Mouse (Mus musculus) E14TG2a.4 (cell line): ENCODE data around the gene Hs2st1.

Experiments used
- CTCF ChIP-seq: conservative IDR thresholded peaks from 2 replicates; pipeline ENCODE4 v1.5.1; 2014; ENCODE audit warnings: low read length
- POU5F1 ChIP-seq: IDR thresholded peaks from 2 replicates; pipeline ENCODE4 v1.6.1; 2014; ENCODE audit warnings: low read length, borderline replicate concordance

DNA sequence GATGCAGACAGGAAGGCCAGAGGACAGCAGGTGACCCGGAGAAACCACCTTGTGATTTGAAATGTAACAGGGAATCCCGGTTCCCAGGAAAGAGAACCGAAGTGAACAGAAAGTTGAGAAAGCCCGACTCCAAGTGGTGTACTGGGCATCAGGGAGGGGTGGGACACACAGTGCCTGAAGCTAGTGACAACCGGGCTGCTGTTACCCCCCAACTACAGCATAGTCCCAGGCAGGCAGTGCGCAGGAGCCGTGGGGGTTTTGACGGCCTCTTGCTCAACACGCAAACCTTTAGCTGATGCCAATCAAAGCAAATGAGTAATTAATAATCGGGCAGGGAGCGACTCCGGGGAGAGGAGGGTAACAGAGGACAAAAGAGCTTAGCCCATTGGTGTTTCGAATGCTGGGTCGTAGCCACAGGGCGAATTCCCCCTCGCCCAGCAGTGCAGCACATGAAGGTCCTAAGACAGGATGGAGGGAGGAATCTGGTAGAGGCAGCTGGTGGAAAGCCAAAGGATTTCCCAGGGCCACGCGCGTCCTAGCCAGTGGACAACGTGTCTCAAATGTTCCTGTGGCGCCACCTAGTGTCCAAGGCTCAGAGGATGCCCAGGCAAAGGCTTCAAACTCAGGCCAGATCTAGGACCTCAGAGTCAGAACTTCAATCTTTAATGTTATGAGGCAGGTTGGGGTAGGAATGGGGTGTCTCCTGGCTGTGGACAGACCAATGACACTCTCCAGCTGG lies 170.5 kb downstream of the Hs2st1 start:
- TF ChIP-seq CTCF: peak; percentile 61
- TF ChIP-seq POU5F1: no peak
